In the genomic region with DNA sequence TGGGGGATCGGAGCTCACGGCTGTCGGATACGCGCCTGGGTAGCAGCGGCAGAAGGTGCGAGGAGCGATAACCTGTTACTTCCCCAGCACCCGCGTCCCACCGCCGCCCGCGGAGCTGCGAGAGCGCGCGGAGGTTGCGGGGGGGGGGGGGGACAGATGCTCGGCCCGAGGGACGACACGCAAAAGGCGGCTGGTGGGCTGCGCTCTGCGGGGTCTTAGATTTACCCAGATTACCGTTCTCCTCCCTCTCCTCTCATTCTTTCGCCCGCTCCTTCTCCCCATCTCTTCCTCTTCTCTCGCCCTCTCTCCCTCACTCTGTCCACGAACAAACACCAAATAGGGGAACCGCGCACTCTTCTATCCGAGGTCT, we compare ENCODE assay signal across 8 mouse cellular contexts. TPM values are rescaled to one million over a fixed set of nuclear protein-coding genes. Genes with fewer than 3 reads are reported as not detected.
A peak's percentile ranks its signal among the peaks of the same experiment; 100 is the strongest.
DNase-seq lines count a peak whose midpoint lies in the region; ATAC-seq and TF ChIP-seq lines count a peak whose summit lies in the region.

No protein-coding gene starts in this region.

- peaks cover 57% of the 10 kb centered on the region for H3K4me1 ChIP-seq in heart, embryonic 15.5 days (replicated peaks)
- peaks cover 5 to 9% of the 10 kb centered on the region in 2 experiments for H3K4me1 ChIP-seq in ES-E14 (ENCODE audit: control insufficient read depth in 2 of 2, insufficient read depth in 2 of 2, low read length in 2 of 2, poor library complexity in 1 of 2)
- peaks cover 34% of the 10 kb centered on the region for H3K4me1 ChIP-seq in forebrain, embryonic 16.5 days (replicated peaks; ENCODE audit: control insufficient read depth, insufficient read depth, low read length)
- peaks cover 43% of the 10 kb centered on the region for H3K4me1 ChIP-seq in midbrain, embryonic 11.5 days (ENCODE audit: control insufficient read depth, insufficient read depth, low read length)

- under 1% methylated on average over 34 of the region's 34 CpGs for WGBS in heart, embryonic 15.5 days
- WGBS in forebrain, embryonic 16.5 days, result 0% methylated on average over 20 of the region's 34 CpGs
- 0% methylated on average over 21 of the region's 34 CpGs for WGBS in midbrain, embryonic 11.5 days

- H3K9me3 ChIP-seq in heart, embryonic 15.5 days (replicated peaks), result no peaks in the 10 kb centered on the region
- no peaks in the 10 kb centered on the region for H3K9me3 ChIP-seq in ES-E14 (ENCODE audit: control insufficient read depth, insufficient read depth, low read depth, low read length)
- H3K9me3 ChIP-seq in forebrain, embryonic 16.5 days (ENCODE audit: control insufficient read depth, low read length), result no peaks in the 10 kb centered on the region
- no peaks in the 10 kb centered on the region for H3K9me3 ChIP-seq in midbrain, embryonic 11.5 days (ENCODE audit: control insufficient read depth, low read length)

- peaks cover 94% of the 10 kb centered on the region for H3K27me3 ChIP-seq in heart, embryonic 15.5 days
- peaks cover 31% of the 10 kb centered on the region for H3K27me3 ChIP-seq in forebrain, embryonic 16.5 days (replicated peaks; ENCODE audit: control insufficient read depth, insufficient read depth, low read length)
- peaks cover 89% of the 10 kb centered on the region for H3K27me3 ChIP-seq in midbrain, embryonic 11.5 days (ENCODE audit: control insufficient read depth, insufficient read depth, low read length)

- no peak overlapping the region for H3K9ac ChIP-seq in heart, embryonic 15.5 days
- H3K9ac ChIP-seq in ES-E14 (ENCODE audit: insufficient read depth, low read depth, low read length, poor library complexity, severe bottlenecking), result peak overlapping the region; percentile 59
- H3K9ac ChIP-seq in forebrain, embryonic 16.5 days (replicated peaks; ENCODE audit: low read depth, low read length), result peak overlapping the region; percentile 57
- peak overlapping the region; percentile 55 for H3K9ac ChIP-seq in midbrain, embryonic 11.5 days (ENCODE audit: low read length)

- no peak overlapping the region for H3K27ac ChIP-seq in heart, embryonic 15.5 days
- H3K27ac ChIP-seq in ES-E14 (ENCODE audit: insufficient read depth, low read depth, low read length, poor library complexity, severe bottlenecking), result no peak overlapping the region
- H3K27ac ChIP-seq in forebrain, embryonic 16.5 days (ENCODE audit: low read length), result peak overlapping the region; percentile 94
- no peak overlapping the region; the same call in none of the 2 replicates for H3K27ac ChIP-seq in midbrain, embryonic 11.5 days (ENCODE audit: low read depth, low read length)

- in situ Hi-C loops in ES-E14 (cut with MboI; ENCODE audit: low sequenced_read_pairs in 2 of 2, unreplicated experiment in 2 of 2), result loop anchor here (5.0 to 25.0 kb wide), 6 partner anchors 88 to 982 kb away; partner anchors contain the start of genes Dlx2 (in 2 of the 2), Lrp2 (in 1 of the 2) and Sp5 (in 1 of the 2)

- no peak for DNase-seq in heart, adult 9 months (ENCODE audit: low spot score in 2 of 2)
- DNase-seq in ES-E14 (ENCODE audit: low read depth, low spot score), result no peak
- DNase-seq in midbrain, embryonic 11.5 days (ENCODE audit: low spot score, missing footprints), result no peak
- no peak for DNase-seq in spleen, postnatal 10 days (ENCODE audit: low spot score in 2 of 2)
- DNase-seq in right cerebral cortex, postnatal 25 days, result no peak
- no peak for DNase-seq in cerebellum, adult 11 months

- peak overlapping the region; percentile 34 for H3K4me3 ChIP-seq in heart, embryonic 15.5 days
- peak overlapping the region; percentile 52 to 55 for H3K4me3 ChIP-seq in ES-E14 (ENCODE audit: insufficient read depth in 1 of 2, low read depth in 1 of 2, low read length in 2 of 2, poor library complexity in 1 of 2, severe bottlenecking in 1 of 2)
- H3K4me3 ChIP-seq in forebrain, embryonic 16.5 days (replicated peaks; ENCODE audit: low read length), result peak overlapping the region; percentile 53
- peak overlapping the region; percentile 32 for H3K4me3 ChIP-seq in midbrain, embryonic 11.5 days (ENCODE audit: low read depth, low read length)

- no peak for ATAC-seq in heart, embryonic 15.5 days (replicated peaks; ENCODE audit: insufficient number of reproducible peaks, insufficient read depth, low FRiP score, low read depth)
- no peak for ATAC-seq in forebrain, embryonic 16.5 days
- no peak for ATAC-seq in midbrain, embryonic 11.5 days (ENCODE audit: low FRiP score)

- peak overlapping the region; percentile 59 for H3K4me2 ChIP-seq in heart, embryonic 15.5 days
- H3K4me2 ChIP-seq in forebrain, embryonic 16.5 days (ENCODE audit: low read length), result peak overlapping the region; percentile 65
- peak overlapping the region; percentile 44 for H3K4me2 ChIP-seq in midbrain, embryonic 11.5 days

- H3K36me3 ChIP-seq in heart, embryonic 15.5 days, result no peaks in the 10 kb centered on the region
- H3K36me3 ChIP-seq in ES-E14 (ENCODE audit: control insufficient read depth, insufficient read depth, low read length, poor library complexity, severe bottlenecking), result no peaks in the 10 kb centered on the region
- no peaks in the 10 kb centered on the region for H3K36me3 ChIP-seq in forebrain, embryonic 16.5 days (ENCODE audit: control insufficient read depth, insufficient read depth)
- no peaks in the 10 kb centered on the region for H3K36me3 ChIP-seq in midbrain, embryonic 11.5 days (ENCODE audit: control insufficient read depth, insufficient read depth, low read length)

TF ChIP-seq in ES-E14, 5 proteins besides CTCF, POLR2A, EP300 and RAD21:
- TF ChIP-seq ZC3H11A (IDR thresholded peaks at IDR 0.05; ENCODE audit: borderline replicate concordance, low read depth, low read length) (no peak), CHD2 (IDR thresholded peaks at IDR 0.05; ENCODE audit: low read depth, low read length) (no peak), HCFC1 (IDR thresholded peaks at IDR 0.05; ENCODE audit: borderline replicate concordance, insufficient read depth, low read length) (no peak), MAFK (IDR thresholded peaks at IDR 0.05; ENCODE audit: insufficient read depth, low read depth, low read length) (no peak), ZNF384 (IDR thresholded peaks at IDR 0.05; ENCODE audit: low read depth, low read length) (no peak)
TF ChIP-seq in ES-E14: peak in this region for 0.

RNA-seq across cellular contexts. Expression of gene Gad1, which starts 9.7 kb away (rescaled TPM):
- 0.20 and 0.32 TPM in 2 replicates for polyA plus RNA-seq in heart, embryonic 15.5 days (2015; fragmentation: Nextera tagmentation; extraction: Ambion mirVana)
- total RNA-seq in ES-E14 (2012; rRNA removed), result 1.0 and 3.1 TPM in 2 replicates
- 77.5 and 96.0 TPM in 2 replicates for polyA plus RNA-seq in forebrain, embryonic 16.5 days (2015; fragmentation: Nextera tagmentation; extraction: Ambion mirVana)
- 12.8 and 14.5 TPM in 2 replicates for polyA plus RNA-seq in midbrain, embryonic 11.5 days (2014; fragmentation: Nextera tagmentation; extraction: Ambion mirVana)

RNA-seq across cellular contexts. Expression of gene Erich2, which starts 54.0 kb away (rescaled TPM):
- polyA plus RNA-seq in heart, embryonic 15.5 days (2015; fragmentation: Nextera tagmentation; extraction: Ambion mirVana), result 0.66 and 1.3 TPM in 2 replicates
- 0.26 TPM in 1 of 2 replicates, not detected in the other for total RNA-seq in ES-E14 (2012; rRNA removed)
- polyA plus RNA-seq in forebrain, embryonic 16.5 days (2015; fragmentation: Nextera tagmentation; extraction: Ambion mirVana), result 1.3 and 2.6 TPM in 2 replicates
- polyA plus RNA-seq in midbrain, embryonic 11.5 days (2014; fragmentation: Nextera tagmentation; extraction: Ambion mirVana), result 2.7 and 3.0 TPM in 2 replicates

Comparison
In these comparisons a context has a peak if more than half of its experiments do, and no peak if none do; other contexts are left out.
1. RNA of gene Gad1, which starts 9.7 kb away (polyA plus RNA-seq): 77.5 to 96.0 TPM in forebrain, embryonic 16.5 days and 12.8 to 14.5 TPM in midbrain, embryonic 11.5 days; 0.20 to 0.32 TPM in heart, embryonic 15.5 days; every median in the first group is over 10 times any median in the second.
2. Peak in every context shown above with its lines, with median percentiles within 50 percentile points of each other: H3K4me2 ChIP-seq and H3K4me3 ChIP-seq.